Mouse (Mus musculus) G1E (cell line): Measurements from ENCODE around the gene Pea15a.

Experiments
- CTCF ChIP-seq: IDR thresholded peaks from 2 replicates; pipeline ENCODE4 v1.5.1; 2012; ENCODE audit warnings: low read depth, low read length, inconsistent platforms, mixed read lengths
- GATA2 ChIP-seq: IDR thresholded peaks from 2 replicates; pipeline ENCODE4 v1.6.1; 2012; ENCODE audit warnings: low read depth, low read length, inconsistent platforms, borderline replicate concordance
- TAL1 ChIP-seq: conservative IDR thresholded peaks from 2 replicates; pipeline ENCODE4 v1.6.1; 2012; ENCODE audit warnings: low read depth, low read length, inconsistent platforms, mixed read lengths

- TF ChIP-seq CTCF (no peak), TAL1 (no peak), GATA2 (no peak)
Measured at GRCm38 (mm10) chr1:172212776-172213175, 6.2 kb upstream of the Pea15a start.
